Comparison of ENCODE assay signal across 12 mouse cellular contexts in genomic region chr16:24429691-24430090, GRCm38 (mm10). TPM values are rescaled to one million over a fixed set of nuclear protein-coding genes. Genes with fewer than 3 reads are reported as not detected.
DNase-seq lines count a peak whose midpoint lies in the region.
"Had no signal": no experiment of that assay in that cellular context is flagged by ENCODE, and none has a peak within 500 bp of the region (broad histone marks: within the 10 kb centered on the region; RNA-seq: fewer than 3 reads in every experiment).

No protein-coding gene starts in this region.

- peak; percentile 85 for DNase-seq in heart, adult 11 months
- DNase-seq in heart, adult 18-20 months: no peak
- peak; percentile 20 to 23 for DNase-seq in thymus, postnatal 36 days
- no peak for DNase-seq in thymus, adult 18-20 months
- peak; percentile 52 for DNase-seq in retina, embryonic 14.5 days (ENCODE audit: low spot score)
- no peak for DNase-seq in B cell, adult 2 months
- DNase-seq: adrenal gland, postnatal 10 days; adrenal gland, postnatal 36 days; cerebellum, adult 11 months; cerebellum, adult 8-10 months; cerebellum, postnatal 10 days; gastrocnemius, postnatal 36 days had no signal

RNA-seq across cellular contexts. Expression of gene Lpp, which starts 36.4 kb away (rescaled TPM):
- total RNA-seq in heart, adult 18-20 months (2021): 10 to 100 TPM; 20.7 to 25.2 TPM

Comparison
In these comparisons a context has a peak if more than half of its experiments do, and no peak if none do; other contexts are left out.
1. DNase-seq: peak in heart, adult 11 months (single experiment), thymus, postnatal 36 days (2 of 2) and retina, embryonic 14.5 days (single experiment); none in heart, adult 18-20 months (0 of 2), thymus, adult 18-20 months (0 of 2) and B cell, adult 2 months (0 of 2).